Mouse (Mus musculus): Measurements from ENCODE around the gene Plod3. TPM values are rescaled to one million over a fixed set of nuclear protein-coding genes. Genes with fewer than 3 reads are reported as not detected.

Gene Plod3
- polyA plus RNA-seq, 1 experiment from 2014 or later = 30.6 TPM

- TF ChIP-seq CTCF (IDR thresholded peaks at IDR 0.05; ENCODE audit: low read depth) = no peak
- H3K27ac ChIP-seq = no peak overlapping the region
- no peak overlapping the region for H3K4me3 ChIP-seq (replicated peaks; ENCODE audit: low read depth, low read length)
- no peak overlapping the region for H3K4me2 ChIP-seq (ENCODE audit: low read length)
- H3K36me3 ChIP-seq (ENCODE audit: insufficient read depth, low read length) = peaks cover 46% of the 10 kb centered on the region
- ATAC-seq (replicated peaks; ENCODE audit: low FRiP score, low read depth) = no peak
- no peaks in the 10 kb centered on the region for H3K9me3 ChIP-seq (replicated peaks; ENCODE audit: low read length)
- H3K4me1 ChIP-seq (replicated peaks; ENCODE audit: insufficient read depth, low read length) = peaks cover 7% of the 10 kb centered on the region
- DNase-seq (ENCODE audit: low spot score) = no peak
- 78% methylated on average over 10 of the region's 10 CpGs for WGBS
- H3K9ac ChIP-seq (ENCODE audit: low read depth, low read length) = no peak overlapping the region
- H3K27me3 ChIP-seq (ENCODE audit: insufficient read depth, low read length) = no peaks in the 10 kb centered on the region
Observed at GRCm38 (mm10) chr5:137041442-137041841, 54.6 kb downstream of the Plod3 start.

GRCm38 (mm10) chr5:137043997-137044396 lies 57.2 kb downstream of the Plod3 start:
- Histone ChIP-seq H3K27me3 (ENCODE audit: insufficient read depth, low read length) (no peaks in the 10 kb centered on the region), H3K4me3 (replicated peaks; ENCODE audit: low read depth, low read length) (no peak overlapping the region), H3K4me1 (replicated peaks; ENCODE audit: insufficient read depth, low read length) (peaks cover 7% of the 10 kb centered on the region), H3K9ac (ENCODE audit: low read depth, low read length) (no peak overlapping the region), H3K9me3 (replicated peaks; ENCODE audit: low read length) (no peaks in the 10 kb centered on the region), H3K36me3 (ENCODE audit: insufficient read depth, low read length) (peaks cover 24% of the 10 kb centered on the region), H3K27ac (no peak overlapping the region), H3K4me2 (ENCODE audit: low read length) (no peak overlapping the region)
- WGBS = 99% methylated on average over 7 of the region's 7 CpGs
- ATAC-seq (replicated peaks; ENCODE audit: low FRiP score, low read depth) = no peak
- no peak for TF ChIP-seq CTCF (IDR thresholded peaks at IDR 0.05; ENCODE audit: low read depth)
- no peak for DNase-seq (ENCODE audit: low spot score)

- TF ChIP-seq CTCF (IDR thresholded peaks at IDR 0.05; ENCODE audit: low read depth) = no peak
- H3K27ac ChIP-seq = peak within 1 kb of the TSS; percentile 70
- H3K36me3 ChIP-seq (ENCODE audit: insufficient read depth, low read length) = peaks cover 8% of the 10 kb centered on the region; the same call in 1 of the 2 replicates
- peak within 1 kb of the TSS; percentile 62 for H3K4me2 ChIP-seq (ENCODE audit: low read length)
- peak within 1 kb of the TSS; percentile 74 for H3K9ac ChIP-seq (ENCODE audit: low read depth, low read length)
- H3K4me1 ChIP-seq (replicated peaks; ENCODE audit: insufficient read depth, low read length) = peaks cover 7% of the 10 kb centered on the region
- no peaks in the 10 kb centered on the region for H3K9me3 ChIP-seq (replicated peaks; ENCODE audit: low read length)
- DNase-seq (ENCODE audit: low spot score) (peak; percentile 98), ATAC-seq (replicated peaks; ENCODE audit: low FRiP score, low read depth) (peak; percentile 91)
- peak within 1 kb of the TSS; percentile 65 for H3K4me3 ChIP-seq (replicated peaks; ENCODE audit: low read depth, low read length)
- WGBS = under 1% methylated on average over 48 of the region's 48 CpGs
- H3K27me3 ChIP-seq (ENCODE audit: insufficient read depth, low read length) = no peaks in the 10 kb centered on the region
Observed at GRCm38 (mm10) chr5:137045402-137046323, 58.8 kb downstream of the Plod3 start, which contains the start of gene Ap1s1. Gene Ap1s1, minus strand, starts transcription at chr5:137046135.

MicroRNAs within 50 kb of the gene (microRNA counts, 519-probe panel; counts per million panel counts)
- 330 counts per million, percentile 68 among the panel's probes with 10 or more counts for microRNA mmu-miR-702

Small RNA genes within 50 kb of the gene (microRNA-seq; reads per million reads assigned to microRNA genes)
- 10.2 reads per million, percentile 23 among the genes with 10 or more reads in this experiment for gene Mir702

Other genes starting within 250 kb of the Plod3 start
- 39.1 and 47.1 TPM in 2 replicates for gene Col26a1, start 103.8 kb upstream of the Plod3 start, polyA plus RNA-seq (2015; fragmentation: Nextera tagmentation; extraction: Ambion mirVana)
- gene Ift22, start 78.9 kb upstream of the Plod3 start, polyA plus RNA-seq (2015; fragmentation: Nextera tagmentation; extraction: Ambion mirVana) = 74.4 and 75.8 TPM in 2 replicates
- gene Fis1, start 33.7 kb upstream of the Plod3 start, polyA plus RNA-seq (2015; fragmentation: Nextera tagmentation; extraction: Ambion mirVana) = 362 and 384 TPM in 2 replicates
- gene Cldn15, start 20.4 kb upstream of the Plod3 start, polyA plus RNA-seq (2015; fragmentation: Nextera tagmentation; extraction: Ambion mirVana) = 11.9 and 12.6 TPM in 2 replicates
- gene Znhit1, start 1.0 kb downstream of the Plod3 start, polyA plus RNA-seq (2015; fragmentation: Nextera tagmentation; extraction: Ambion mirVana) = 86.5 and 91.1 TPM in 2 replicates
- gene Vgf, start 39.4 kb downstream of the Plod3 start, polyA plus RNA-seq (2015; fragmentation: Nextera tagmentation; extraction: Ambion mirVana) = 0.21 and 0.42 TPM in 2 replicates
- gene Ap1s1, start 59.1 kb downstream of the Plod3 start, polyA plus RNA-seq (2015; fragmentation: Nextera tagmentation; extraction: Ambion mirVana) = 160 and 172 TPM in 2 replicates
- gene Serpine1, start 85.2 kb downstream of the Plod3 start, polyA plus RNA-seq (2015; fragmentation: Nextera tagmentation; extraction: Ambion mirVana) = 0.05 and 0.13 TPM in 2 replicates
- gene Trim56, start 129.2 kb downstream of the Plod3 start, polyA plus RNA-seq (2015; fragmentation: Nextera tagmentation; extraction: Ambion mirVana) = 7.9 and 9.2 TPM in 2 replicates
- 0.24 TPM in 2 replicates for gene Muc3, start 162.3 kb downstream of the Plod3 start, polyA plus RNA-seq (2015; fragmentation: Nextera tagmentation; extraction: Ambion mirVana)
- gene Muc3a, start 225.4 kb downstream of the Plod3 start, polyA plus RNA-seq (2015; fragmentation: Nextera tagmentation; extraction: Ambion mirVana) = 0.09 and 0.13 TPM in 2 replicates